Mouse (Mus musculus): ENCODE data around the gene Olfr368. TPM values are rescaled to one million over a fixed set of nuclear protein-coding genes. Genes with fewer than 3 reads are reported as not detected.

Olfr368 gene
- polyA plus RNA-seq (2012; rRNA removed) = not detected in 2 replicates

- Histone ChIP-seq H3K27ac (ENCODE audit: insufficient read depth, low read length) (no peak within 1 kb of the TSS), H3K4me3 (ENCODE audit: insufficient read depth, low read length) (no peak within 1 kb of the TSS), H3K4me1 (ENCODE audit: control insufficient read depth, insufficient read depth, low read length) (no peaks in the 10 kb centered on the region)
- TF ChIP-seq POLR2A (IDR thresholded peaks at IDR 0.05; ENCODE audit: extremely low read depth, insufficient read depth, low read length) = no peak
- no peak for TF ChIP-seq CTCF (IDR thresholded peaks at IDR 0.05; ENCODE audit: extremely low read depth, insufficient read depth, low read length)
Measured at GRCm38 (mm10) chr2:37326215-37326614, at the start of gene Olfr368. Gene Olfr368, plus strand, starts transcription at chr2:37326515.

DNA sequence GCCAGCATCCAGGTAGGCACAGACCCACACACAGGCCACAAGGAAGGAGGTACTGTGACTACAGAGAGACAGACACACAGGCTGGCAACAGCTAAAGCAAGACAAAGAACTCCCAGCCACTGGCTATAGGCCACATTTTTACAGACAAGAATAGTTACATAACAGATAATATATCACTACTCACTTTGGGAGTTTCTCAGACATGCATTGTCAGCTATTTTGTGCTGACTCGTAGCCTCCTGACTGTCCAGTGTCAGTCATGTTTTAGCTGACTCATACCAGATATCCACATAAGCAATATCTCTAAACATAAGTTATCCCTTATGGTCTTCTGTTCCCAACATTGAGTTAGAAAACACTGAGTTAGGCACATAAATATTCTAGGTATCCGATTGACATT is 7.0 kb downstream of the Olfr368 start:
- no peaks in the 10 kb centered on the region for H3K4me1 ChIP-seq (ENCODE audit: control insufficient read depth, insufficient read depth, low read length)
- no peak overlapping the region for H3K4me3 ChIP-seq (ENCODE audit: insufficient read depth, low read length)
- no peak overlapping the region for H3K27ac ChIP-seq (ENCODE audit: insufficient read depth, low read length)
- TF ChIP-seq POLR2A (IDR thresholded peaks at IDR 0.05; ENCODE audit: extremely low read depth, insufficient read depth, low read length) = no peak

DNA sequence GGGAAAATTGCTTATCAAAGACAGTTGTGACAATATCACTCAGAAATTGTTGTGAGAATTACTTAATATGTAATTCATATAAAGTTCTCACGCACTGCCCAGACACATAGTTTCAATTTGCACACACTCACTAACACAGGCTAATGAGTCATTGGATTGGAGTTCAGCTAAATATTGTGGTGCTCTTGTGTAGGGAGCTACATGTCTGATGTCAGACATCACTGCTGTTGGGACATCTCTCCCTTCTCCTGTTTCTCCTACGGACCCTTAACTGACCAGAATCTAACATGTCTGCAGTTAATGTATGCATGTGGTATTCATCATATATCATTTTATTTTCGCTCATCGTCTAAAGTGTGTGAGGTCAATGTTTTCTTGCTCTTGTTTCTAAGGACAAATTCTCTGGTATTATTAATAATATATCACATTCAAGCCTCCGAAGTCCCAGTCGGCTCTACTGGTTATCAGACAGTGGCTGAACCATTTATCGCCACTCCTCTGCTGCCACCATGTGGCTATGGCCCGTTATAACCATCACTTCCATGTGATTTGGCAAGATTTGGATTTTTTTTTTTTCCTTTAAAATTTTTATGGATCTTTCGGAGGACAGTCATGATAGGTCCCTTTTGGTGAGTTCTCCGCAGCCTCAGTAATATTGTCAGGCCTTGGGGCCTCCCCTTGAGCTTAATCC is 12.3 kb downstream of the Olfr368 start:
- Histone ChIP-seq H3K27ac (ENCODE audit: insufficient read depth, low read length) (no peak overlapping the region), H3K4me3 (ENCODE audit: insufficient read depth, low read length) (no peak overlapping the region), H3K4me1 (ENCODE audit: control insufficient read depth, insufficient read depth, low read length) (no peaks in the 10 kb centered on the region)
- peak; percentile 61 for TF ChIP-seq CTCF (IDR thresholded peaks at IDR 0.05; ENCODE audit: extremely low read depth, insufficient read depth, low read length)
- TF ChIP-seq POLR2A (IDR thresholded peaks at IDR 0.05; ENCODE audit: extremely low read depth, insufficient read depth, low read length) = no peak

- Histone ChIP-seq H3K4me1 (ENCODE audit: control insufficient read depth, insufficient read depth, low read length) (peaks cover 3% of the 10 kb centered on the region), H3K4me3 (ENCODE audit: insufficient read depth, low read length) (no peak overlapping the region), H3K27ac (ENCODE audit: insufficient read depth, low read length) (no peak overlapping the region)
- TF ChIP-seq POLR2A (IDR thresholded peaks at IDR 0.05; ENCODE audit: extremely low read depth, insufficient read depth, low read length) (no peak), CTCF (IDR thresholded peaks at IDR 0.05; ENCODE audit: extremely low read depth, insufficient read depth, low read length) (no peak)
Measured at GRCm38 (mm10) chr2:37351671-37352070, 25.4 kb downstream of the Olfr368 start.

DNA sequence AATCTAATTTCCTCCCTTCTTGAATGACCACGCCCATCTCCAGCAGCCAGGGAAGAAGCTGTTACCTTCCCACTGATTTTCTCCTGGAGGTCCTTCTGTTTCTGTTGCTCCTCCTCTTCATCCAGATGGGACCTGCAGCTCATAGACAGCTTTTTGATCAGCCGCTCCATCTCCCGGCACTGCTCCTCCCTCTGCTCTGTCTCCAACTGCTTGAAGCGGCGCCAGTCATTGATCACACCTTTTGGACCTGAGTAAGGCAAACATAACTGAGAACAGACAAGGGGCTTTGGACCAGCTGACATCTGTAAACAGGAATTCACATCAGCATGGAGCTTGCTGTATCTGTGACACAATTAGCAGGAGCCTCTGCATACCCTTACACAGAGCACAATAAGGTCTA is 29.3 kb downstream of the Olfr368 start:
- peaks cover 3% of the 10 kb centered on the region for H3K4me1 ChIP-seq (ENCODE audit: control insufficient read depth, insufficient read depth, low read length)
- no peak overlapping the region for H3K4me3 ChIP-seq (ENCODE audit: insufficient read depth, low read length)
- no peak for TF ChIP-seq POLR2A (IDR thresholded peaks at IDR 0.05; ENCODE audit: extremely low read depth, insufficient read depth, low read length)
- no peak for TF ChIP-seq CTCF (IDR thresholded peaks at IDR 0.05; ENCODE audit: extremely low read depth, insufficient read depth, low read length)
- H3K27ac ChIP-seq (ENCODE audit: insufficient read depth, low read length) = no peak overlapping the region

DNA sequence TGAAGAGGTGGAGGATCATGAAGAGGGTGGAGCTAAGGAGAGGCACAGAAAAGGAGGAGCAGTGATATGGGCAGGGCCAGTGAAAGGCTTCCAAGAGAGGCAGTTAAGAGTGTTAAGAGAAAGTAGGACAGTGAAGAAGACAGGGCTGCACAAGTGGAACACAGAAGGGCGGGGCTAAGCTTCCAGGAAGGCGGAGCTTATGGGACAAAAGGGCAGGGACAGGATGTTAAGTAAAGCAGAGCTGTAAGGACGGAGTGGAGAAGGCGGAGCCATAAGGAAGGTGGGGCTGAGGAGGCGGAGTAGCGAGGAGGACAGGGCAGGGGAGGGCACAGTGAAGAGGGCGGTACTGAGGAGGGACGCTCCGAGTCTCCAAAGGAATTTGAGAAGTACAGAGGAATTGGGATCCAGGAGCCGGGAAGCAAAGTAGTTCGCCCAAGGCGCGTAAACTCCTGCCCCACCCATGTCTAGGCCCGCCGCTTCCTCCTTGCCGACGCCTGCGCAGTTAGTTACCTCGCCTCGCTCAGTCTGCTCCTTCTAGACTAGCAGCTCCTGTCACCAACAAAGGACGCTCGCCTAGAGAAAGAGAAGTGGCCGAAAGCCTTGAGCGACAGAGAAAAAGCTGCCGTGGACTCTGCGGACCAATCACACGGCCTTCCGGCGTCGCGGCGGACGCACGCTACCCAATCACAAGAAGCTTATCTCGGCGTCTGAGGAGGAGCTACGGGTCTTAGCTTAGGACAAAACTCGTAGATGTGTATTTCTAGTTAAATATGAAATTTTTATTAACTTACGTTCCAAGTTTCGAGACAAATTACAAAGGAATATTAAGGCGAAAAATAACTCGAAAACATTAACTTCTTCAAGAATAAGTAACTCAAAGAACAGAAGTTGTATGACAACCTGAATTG is 32.6 kb downstream of the Olfr368 start, which contains the start of gene Pdcl:
Pdcl (minus strand) TSS at position 700 of the 908 bp plus-strand sequence.
- H3K4me1 ChIP-seq (ENCODE audit: control insufficient read depth, insufficient read depth, low read length) = peaks cover 1% of the 10 kb centered on the region; the same call in 1 of the 2 replicates
- H3K4me3 ChIP-seq (ENCODE audit: insufficient read depth, low read length) = peak within 1 kb of the TSS; percentile 81
- TF ChIP-seq CTCF (IDR thresholded peaks at IDR 0.05; ENCODE audit: extremely low read depth, insufficient read depth, low read length) (no peak), POLR2A (IDR thresholded peaks at IDR 0.05; ENCODE audit: extremely low read depth, insufficient read depth, low read length) (peak; percentile 49; the same call in 1 of the 2 replicates)
- peak within 1 kb of the TSS; percentile 77 for H3K27ac ChIP-seq (ENCODE audit: insufficient read depth, low read length)

DNA sequence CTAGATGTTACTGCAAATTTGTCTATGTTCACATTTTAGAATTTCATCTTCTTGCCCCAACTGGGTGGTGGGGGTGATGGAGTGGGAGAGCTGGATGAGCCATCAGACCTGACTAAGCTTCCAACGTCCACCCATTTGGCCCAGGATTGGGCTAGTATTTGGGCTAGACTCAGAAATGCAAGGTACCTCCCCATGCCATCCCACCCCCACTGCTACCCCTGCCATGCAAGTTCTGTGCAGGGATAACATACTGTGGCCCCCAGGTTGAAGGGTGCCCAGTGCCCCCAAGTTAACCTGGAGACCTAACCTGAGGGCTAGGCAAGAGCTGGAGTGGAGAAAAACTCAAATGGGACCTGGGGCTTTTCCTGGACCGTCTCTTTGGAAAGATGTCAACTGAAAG is 33.6 kb downstream of the Olfr368 start:
- no peak overlapping the region for H3K27ac ChIP-seq (ENCODE audit: insufficient read depth, low read length)
- H3K4me3 ChIP-seq (ENCODE audit: insufficient read depth, low read length) = no peak overlapping the region; the same call in 1 of the 2 replicates
- TF ChIP-seq POLR2A (IDR thresholded peaks at IDR 0.05; ENCODE audit: extremely low read depth, insufficient read depth, low read length) = no peak
- no peak for TF ChIP-seq CTCF (IDR thresholded peaks at IDR 0.05; ENCODE audit: extremely low read depth, insufficient read depth, low read length)
- H3K4me1 ChIP-seq (ENCODE audit: control insufficient read depth, insufficient read depth, low read length) = peaks cover 1% of the 10 kb centered on the region; the same call in 1 of the 2 replicates

- Histone ChIP-seq H3K4me1 (ENCODE audit: control insufficient read depth, insufficient read depth, low read length) (no peaks in the 10 kb centered on the region; the same call in 1 of the 2 replicates), H3K4me3 (ENCODE audit: insufficient read depth, low read length) (no peak overlapping the region), H3K27ac (ENCODE audit: insufficient read depth, low read length) (no peak overlapping the region)
- TF ChIP-seq CTCF (IDR thresholded peaks at IDR 0.05; ENCODE audit: extremely low read depth, insufficient read depth, low read length) (no peak), POLR2A (IDR thresholded peaks at IDR 0.05; ENCODE audit: extremely low read depth, insufficient read depth, low read length) (no peak)
Measured at GRCm38 (mm10) chr2:37370651-37371050, 44.3 kb downstream of the Olfr368 start.

DNA sequence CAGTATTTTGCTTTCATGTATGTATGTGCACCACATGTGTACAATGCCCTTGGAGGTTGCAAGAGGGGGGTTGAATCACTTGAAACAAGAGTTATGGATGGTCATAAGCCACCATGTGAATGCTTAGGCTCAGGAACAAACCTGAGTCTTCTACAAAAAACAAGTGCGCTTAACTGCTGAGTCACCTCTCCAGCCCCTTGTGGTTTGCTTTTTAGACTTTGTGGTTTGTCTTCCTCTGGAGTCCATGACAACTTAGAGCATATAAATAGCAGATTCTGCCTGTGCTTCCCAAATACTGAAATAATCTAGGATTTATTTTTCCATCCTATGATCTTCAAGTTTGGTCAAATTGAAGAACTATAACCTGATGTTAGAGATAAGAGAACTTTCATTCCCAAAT is 49.7 kb downstream of the Olfr368 start:
- TF ChIP-seq POLR2A (IDR thresholded peaks at IDR 0.05; ENCODE audit: extremely low read depth, insufficient read depth, low read length) (no peak), CTCF (IDR thresholded peaks at IDR 0.05; ENCODE audit: extremely low read depth, insufficient read depth, low read length) (no peak)
- Histone ChIP-seq H3K27ac (ENCODE audit: insufficient read depth, low read length) (no peak overlapping the region), H3K4me3 (ENCODE audit: insufficient read depth, low read length) (no peak overlapping the region), H3K4me1 (ENCODE audit: control insufficient read depth, insufficient read depth, low read length) (no peaks in the 10 kb centered on the region; the same call in 1 of the 2 replicates)
